Mouse (Mus musculus): Measurements from ENCODE around the gene Nfyb. TPM values are rescaled to one million over a fixed set of nuclear protein-coding genes. Genes with fewer than 3 reads are reported as not detected.

Gene Nfyb
- polyA plus RNA-seq, 1 experiment, result 56.4 TPM

DNA sequence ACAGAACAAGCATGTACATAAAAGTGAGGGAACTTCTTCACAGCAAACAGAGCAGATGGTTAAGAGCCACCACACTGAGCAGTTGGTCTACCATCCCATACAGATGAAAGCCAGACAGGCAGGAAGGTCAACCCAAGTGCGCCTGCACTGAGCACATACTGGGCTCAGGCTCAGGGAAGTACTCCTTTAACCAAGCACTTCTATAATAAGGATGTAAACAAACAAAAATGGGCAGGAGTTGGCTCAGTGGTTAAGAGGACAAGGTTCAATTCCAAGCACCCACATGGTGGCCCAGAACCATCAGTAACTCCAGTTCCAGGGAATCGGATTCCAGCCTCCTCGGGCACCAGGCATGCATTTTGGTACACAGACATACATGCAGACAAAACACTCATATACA lies 11.0 kb downstream of the Nfyb start:
- TF ChIP-seq CTCF (IDR thresholded peaks at IDR 0.05; ENCODE audit: borderline replicate concordance, insufficient read depth, low read length) (no peak), POLR2A (IDR thresholded peaks at IDR 0.05; ENCODE audit: low read depth, low read length) (no peak)
- Histone ChIP-seq H3K4me3 (ENCODE audit: insufficient read depth, low read length) (no peak overlapping the region), H3K27ac (ENCODE audit: insufficient read depth, low read length) (no peak overlapping the region), H3K4me1 (ENCODE audit: control insufficient read depth, insufficient read depth, low read length) (no peaks in the 10 kb centered on the region)

DNA sequence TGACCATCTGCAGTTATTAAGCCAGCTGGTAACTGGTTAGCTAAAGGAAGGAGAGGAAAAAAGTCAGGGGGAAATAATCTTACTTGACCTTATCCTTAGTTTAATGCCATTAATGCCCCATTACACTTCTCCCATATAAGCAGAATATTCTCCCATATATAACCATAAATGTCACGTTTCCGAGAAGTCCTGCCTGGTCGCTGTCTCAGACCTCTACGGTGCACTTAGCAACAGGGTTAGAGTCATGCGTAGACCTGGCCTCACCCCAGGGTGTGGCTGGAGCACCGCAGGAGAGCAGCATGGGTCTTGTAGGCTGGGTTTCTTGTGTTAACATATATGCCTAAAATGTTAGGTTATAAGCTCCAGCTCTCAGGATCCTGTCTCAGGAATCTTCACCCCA lies 13.2 kb downstream of the Nfyb start:
- Histone ChIP-seq H3K27ac (ENCODE audit: insufficient read depth, low read length) (no peak overlapping the region), H3K4me1 (ENCODE audit: control insufficient read depth, insufficient read depth, low read length) (no peaks in the 10 kb centered on the region), H3K4me3 (ENCODE audit: insufficient read depth, low read length) (no peak overlapping the region)
- TF ChIP-seq POLR2A (IDR thresholded peaks at IDR 0.05; ENCODE audit: low read depth, low read length) (no peak), CTCF (IDR thresholded peaks at IDR 0.05; ENCODE audit: borderline replicate concordance, insufficient read depth, low read length) (no peak)

DNA sequence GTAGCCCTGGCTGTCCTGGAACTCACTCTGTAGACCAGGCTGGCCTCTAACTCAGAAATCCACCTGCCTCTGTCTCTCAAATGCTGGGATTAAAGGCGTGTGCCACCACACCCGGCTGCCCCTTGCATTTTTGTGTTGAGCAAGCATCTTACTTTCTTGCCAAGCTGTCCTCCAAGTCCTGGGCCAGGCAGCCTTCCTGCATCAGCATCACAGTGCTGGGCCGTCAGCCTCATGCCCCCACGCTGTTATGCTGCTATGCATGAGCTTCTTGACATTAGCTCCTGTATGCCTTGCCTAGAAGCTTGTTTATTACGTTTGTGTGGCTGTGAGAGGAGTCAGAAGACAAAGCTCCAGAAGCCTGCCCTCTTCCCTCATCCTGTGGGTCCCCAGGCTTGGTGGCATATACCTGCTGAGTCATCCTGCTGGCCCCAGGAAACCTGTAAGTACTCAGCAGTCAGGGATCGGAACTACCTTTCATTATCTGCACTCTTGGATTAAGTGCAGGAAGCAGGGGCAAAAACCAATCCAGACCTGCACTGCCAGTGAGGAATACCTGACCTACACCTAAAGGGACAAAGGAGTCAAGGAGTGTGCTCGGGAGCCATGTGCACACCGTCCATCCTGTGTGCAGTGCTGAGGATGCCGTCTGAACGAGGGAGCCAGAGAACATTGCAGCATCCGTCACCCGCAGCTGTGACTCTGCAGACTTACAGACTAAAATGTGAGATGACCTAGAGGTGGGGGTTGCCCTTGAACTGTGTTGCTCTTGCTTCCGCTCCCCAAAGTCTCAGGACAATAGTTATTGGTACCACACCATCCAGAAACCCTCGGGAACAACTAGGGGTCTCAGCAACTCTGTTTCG lies 16.7 kb downstream of the Nfyb start:
- H3K27ac ChIP-seq (ENCODE audit: insufficient read depth, low read length), result no peak overlapping the region
- TF ChIP-seq CTCF (IDR thresholded peaks at IDR 0.05; ENCODE audit: borderline replicate concordance, insufficient read depth, low read length), result no peak
- no peak for TF ChIP-seq POLR2A (IDR thresholded peaks at IDR 0.05; ENCODE audit: low read depth, low read length)
- H3K4me1 ChIP-seq (ENCODE audit: control insufficient read depth, insufficient read depth, low read length), result no peaks in the 10 kb centered on the region; the same call in 1 of the 2 replicates
- no peak overlapping the region for H3K4me3 ChIP-seq (ENCODE audit: insufficient read depth, low read length)

DNA sequence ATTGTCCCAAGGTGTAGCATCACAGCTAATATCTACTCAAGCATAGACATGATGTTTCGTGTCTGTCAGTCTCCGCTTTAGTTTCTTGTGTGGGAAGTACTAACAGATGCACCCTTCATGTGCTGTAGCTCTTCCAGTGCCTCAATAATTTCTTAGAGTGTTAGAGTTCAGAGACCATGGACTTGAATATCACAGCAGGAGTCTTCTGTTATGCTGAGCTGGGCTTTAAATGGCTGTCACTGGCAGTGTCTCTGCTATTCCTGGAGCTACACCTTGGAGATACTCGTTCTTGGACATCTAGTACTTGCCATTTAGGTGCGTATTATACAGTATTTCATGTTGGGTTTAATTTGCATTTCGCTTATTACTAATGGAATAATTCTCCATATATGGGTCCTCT lies 18.6 kb downstream of the Nfyb start:
- Histone ChIP-seq H3K27ac (ENCODE audit: insufficient read depth, low read length) (no peak overlapping the region), H3K4me3 (ENCODE audit: insufficient read depth, low read length) (no peak overlapping the region), H3K4me1 (ENCODE audit: control insufficient read depth, insufficient read depth, low read length) (no peaks in the 10 kb centered on the region; the same call in 1 of the 2 replicates)
- TF ChIP-seq POLR2A (IDR thresholded peaks at IDR 0.05; ENCODE audit: low read depth, low read length), result no peak
- TF ChIP-seq CTCF (IDR thresholded peaks at IDR 0.05; ENCODE audit: borderline replicate concordance, insufficient read depth, low read length), result no peak

- Histone ChIP-seq H3K4me3 (ENCODE audit: insufficient read depth, low read length) (no peak overlapping the region), H3K4me1 (ENCODE audit: control insufficient read depth, insufficient read depth, low read length) (no peaks in the 10 kb centered on the region; the same call in 1 of the 2 replicates), H3K27ac (ENCODE audit: insufficient read depth, low read length) (no peak overlapping the region)
- no peak for TF ChIP-seq POLR2A (IDR thresholded peaks at IDR 0.05; ENCODE audit: low read depth, low read length)
- no peak for TF ChIP-seq CTCF (IDR thresholded peaks at IDR 0.05; ENCODE audit: borderline replicate concordance, insufficient read depth, low read length)
Measured at GRCm38 (mm10) chr10:82744296-82744695, 19.6 kb downstream of the Nfyb start.

DNA sequence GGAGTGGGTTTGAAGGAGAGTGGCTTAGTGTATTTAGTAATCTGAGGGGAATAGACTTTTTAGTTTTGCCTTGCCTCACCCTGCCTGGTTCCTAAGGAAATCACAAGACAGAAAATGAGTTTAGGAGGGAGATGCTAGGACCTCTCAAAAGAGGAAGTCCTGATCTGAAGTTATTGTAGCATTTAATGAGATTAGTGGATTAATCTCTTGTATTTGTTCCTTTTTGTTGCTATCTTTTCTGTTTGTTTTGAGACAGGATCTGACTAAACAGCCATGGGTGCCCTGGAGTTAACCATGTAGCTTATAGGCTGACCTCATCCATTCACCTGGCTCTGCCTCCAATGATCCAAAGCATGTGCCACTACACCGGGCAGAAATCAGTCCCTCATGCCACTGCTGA lies 21.4 kb downstream of the Nfyb start:
- no peaks in the 10 kb centered on the region; the same call in 1 of the 2 replicates for H3K4me1 ChIP-seq (ENCODE audit: control insufficient read depth, insufficient read depth, low read length)
- H3K27ac ChIP-seq (ENCODE audit: insufficient read depth, low read length), result no peak overlapping the region
- H3K4me3 ChIP-seq (ENCODE audit: insufficient read depth, low read length), result no peak overlapping the region
- TF ChIP-seq POLR2A (IDR thresholded peaks at IDR 0.05; ENCODE audit: low read depth, low read length), result no peak
- no peak for TF ChIP-seq CTCF (IDR thresholded peaks at IDR 0.05; ENCODE audit: borderline replicate concordance, insufficient read depth, low read length)

DNA sequence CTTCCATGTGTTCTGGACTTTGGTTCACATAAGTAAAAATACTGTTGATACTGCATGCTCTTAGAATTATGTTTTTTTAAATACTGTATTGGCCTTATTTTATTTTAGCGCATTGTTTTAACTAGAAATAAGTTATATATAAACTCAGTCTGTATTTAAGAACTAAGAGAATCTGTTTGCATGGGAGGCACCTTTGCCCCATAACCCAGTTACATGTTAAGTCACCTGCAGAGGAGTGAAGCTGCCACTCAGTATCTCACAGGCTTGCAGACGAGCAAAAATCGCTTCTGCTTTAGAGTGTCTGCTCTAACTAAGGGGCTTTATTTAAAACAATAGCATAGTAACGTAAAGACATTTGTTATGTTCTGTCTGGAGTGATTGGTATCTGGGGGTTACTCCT lies 22.1 kb downstream of the Nfyb start:
- TF ChIP-seq CTCF (IDR thresholded peaks at IDR 0.05; ENCODE audit: borderline replicate concordance, insufficient read depth, low read length) (no peak), POLR2A (IDR thresholded peaks at IDR 0.05; ENCODE audit: low read depth, low read length) (no peak)
- Histone ChIP-seq H3K4me1 (ENCODE audit: control insufficient read depth, insufficient read depth, low read length) (no peaks in the 10 kb centered on the region; the same call in 1 of the 2 replicates), H3K4me3 (ENCODE audit: insufficient read depth, low read length) (no peak overlapping the region), H3K27ac (ENCODE audit: insufficient read depth, low read length) (no peak overlapping the region)

- H3K4me3 ChIP-seq (ENCODE audit: insufficient read depth, low read length), result no peak overlapping the region
- TF ChIP-seq POLR2A (IDR thresholded peaks at IDR 0.05; ENCODE audit: low read depth, low read length) (no peak), CTCF (IDR thresholded peaks at IDR 0.05; ENCODE audit: borderline replicate concordance, insufficient read depth, low read length) (no peak)
Measured at GRCm38 (mm10) chr10:82741354-82741753, 22.6 kb downstream of the Nfyb start.

DNA sequence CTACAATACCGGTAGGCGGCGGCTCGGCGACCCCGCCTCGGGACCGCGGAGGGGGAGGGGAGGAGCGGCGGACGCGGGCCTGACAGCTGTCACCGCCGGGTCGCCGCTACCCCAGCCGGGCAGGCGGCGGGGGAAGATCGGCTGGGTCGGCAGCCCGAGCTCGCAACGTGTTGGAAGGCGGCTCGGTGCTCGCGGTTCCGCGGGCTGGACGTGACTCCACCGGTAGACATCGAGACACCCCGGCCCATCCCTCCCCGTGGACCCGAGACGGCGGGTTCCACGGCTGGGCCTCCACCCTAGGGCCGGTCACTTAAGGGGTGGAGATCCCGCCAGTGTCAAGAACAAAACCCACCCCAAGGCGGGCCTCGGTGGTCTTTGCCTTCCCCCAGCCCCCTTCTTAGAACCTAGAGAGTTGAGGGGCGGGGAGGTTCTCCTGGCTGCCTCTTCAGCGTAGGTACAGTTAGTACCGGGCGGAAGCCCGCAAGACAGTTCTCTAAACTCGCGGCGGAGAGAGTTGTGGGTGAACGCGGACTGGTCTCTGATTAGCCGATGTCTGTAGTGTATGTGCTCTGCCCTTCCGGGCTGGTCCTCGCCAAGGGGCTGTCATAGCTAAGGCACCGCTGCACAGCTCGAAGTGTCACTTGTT lies 64.5 kb downstream of the Nfyb start:
- Histone ChIP-seq H3K4me3 (ENCODE audit: insufficient read depth, low read length) (peak overlapping the region; percentile 87), H3K27ac (ENCODE audit: insufficient read depth, low read length) (peak overlapping the region; percentile 36; the same call in 1 of the 2 replicates), H3K4me1 (ENCODE audit: control insufficient read depth, insufficient read depth, low read length) (peaks cover 4% of the 10 kb centered on the region; the same call in 1 of the 2 replicates)
- TF ChIP-seq POLR2A (IDR thresholded peaks at IDR 0.05; ENCODE audit: low read depth, low read length) (0 out of 2 replicates have a peak, but pooled peaks have one; percentile 12), CTCF (IDR thresholded peaks at IDR 0.05; ENCODE audit: borderline replicate concordance, insufficient read depth, low read length) (no peak)

More at GRCm38 (mm10) chr10:82741354-82741753, 22.6 kb downstream of the Nfyb start:
- Histone ChIP-seq H3K27ac (ENCODE audit: insufficient read depth, low read length) (no peak overlapping the region), H3K4me1 (ENCODE audit: control insufficient read depth, insufficient read depth, low read length) (no peaks in the 10 kb centered on the region; the same call in 1 of the 2 replicates)

Measured in embryonic fibroblast, embryonic 13.5 days (primary cell).